Mouse (Mus musculus): ENCODE measurements around the gene Atp5c1. TPM values are rescaled to one million over a fixed set of nuclear protein-coding genes. Genes with fewer than 3 reads are reported as not detected.
A peak's percentile ranks its signal among the peaks of the same experiment; 100 is the strongest.

Gene Atp5c1
- polyA plus RNA-seq, 1 experiment = 116 TPM

- no peak for DNase-seq (ENCODE audit: low read depth in 1 of 2, low spot score in 2 of 2)
- no peaks in the 10 kb centered on the region for H3K36me3 ChIP-seq (ENCODE audit: control insufficient read depth, insufficient read depth, low read length)
- H3K27me3 ChIP-seq (ENCODE audit: control insufficient read depth, insufficient read depth, low read length) = no peaks in the 10 kb centered on the region
- H3K4me1 ChIP-seq (ENCODE audit: control insufficient read depth, insufficient read depth, insufficient read length) = no peaks in the 10 kb centered on the region
- no peak overlapping the region for H3K4me3 ChIP-seq (ENCODE audit: extremely low read depth, insufficient read depth, insufficient read length)
- no peak overlapping the region for H3K27ac ChIP-seq (ENCODE audit: insufficient read depth, low read length)
- 86% methylated on average over 7 of the region's 7 CpGs for WGBS
- TF ChIP-seq CTCF (IDR thresholded peaks at IDR 0.05; ENCODE audit: extremely low read depth, insufficient read depth, insufficient read length, insufficient replicate concordance) = no peak
- TF ChIP-seq POLR2A (IDR thresholded peaks at IDR 0.05; ENCODE audit: low read depth, low read length) = no peak
These were observed 50.6 kb downstream of the Atp5c1 start for GRCm38 (mm10) chr2:10029755-10030154.

- no peak overlapping the region for H3K27ac ChIP-seq (ENCODE audit: insufficient read depth, low read length)
- 51% methylated on average over 6 of the region's 6 CpGs for WGBS
- H3K36me3 ChIP-seq (ENCODE audit: control insufficient read depth, insufficient read depth, low read length) = no peaks in the 10 kb centered on the region; the same call in 1 of the 2 replicates
- no peaks in the 10 kb centered on the region for H3K27me3 ChIP-seq (ENCODE audit: control insufficient read depth, insufficient read depth, low read length)
- TF ChIP-seq CTCF (IDR thresholded peaks at IDR 0.05; ENCODE audit: extremely low read depth, insufficient read depth, insufficient read length, insufficient replicate concordance) (no peak), POLR2A (IDR thresholded peaks at IDR 0.05; ENCODE audit: low read depth, low read length) (no peak)
- H3K4me3 ChIP-seq (ENCODE audit: extremely low read depth, insufficient read depth, insufficient read length) = no peak overlapping the region
- H3K4me1 ChIP-seq (ENCODE audit: control insufficient read depth, insufficient read depth, insufficient read length) = no peaks in the 10 kb centered on the region
- no peak for DNase-seq (ENCODE audit: low read depth in 1 of 2, low spot score in 2 of 2)
These were observed 56.0 kb downstream of the Atp5c1 start for GRCm38 (mm10) chr2:10024264-10024663.

DNA sequence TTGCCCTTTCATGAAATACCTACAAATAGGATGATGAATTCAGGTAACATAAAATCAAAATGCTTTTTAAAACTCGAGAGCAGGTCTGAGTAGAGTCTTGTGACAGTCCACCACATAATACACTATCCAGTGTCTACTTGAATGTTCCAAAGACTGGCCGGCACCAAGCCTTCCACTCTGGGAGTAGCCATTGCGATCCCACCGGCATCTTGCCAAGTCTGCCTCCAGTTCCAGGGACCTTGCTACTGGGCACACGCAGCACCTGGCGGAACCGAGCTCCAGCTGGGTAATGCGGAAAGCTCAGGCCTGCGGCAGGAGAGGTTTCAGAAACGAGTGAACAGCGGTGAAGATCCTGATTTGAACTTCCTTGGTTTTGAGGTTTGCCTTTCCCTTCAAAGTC, 59.0 kb downstream of the Atp5c1 start:
- TF ChIP-seq CTCF (IDR thresholded peaks at IDR 0.05; ENCODE audit: extremely low read depth, insufficient read depth, insufficient read length, insufficient replicate concordance) (no peak), POLR2A (IDR thresholded peaks at IDR 0.05; ENCODE audit: low read depth, low read length) (no peak)
- 91% methylated on average over 11 of the region's 11 CpGs for WGBS
- Histone ChIP-seq H3K27ac (ENCODE audit: insufficient read depth, low read length) (no peak overlapping the region), H3K4me1 (ENCODE audit: control insufficient read depth, insufficient read depth, insufficient read length) (no peaks in the 10 kb centered on the region), H3K27me3 (ENCODE audit: control insufficient read depth, insufficient read depth, low read length) (no peaks in the 10 kb centered on the region), H3K4me3 (ENCODE audit: extremely low read depth, insufficient read depth, insufficient read length) (no peak overlapping the region), H3K36me3 (ENCODE audit: control insufficient read depth, insufficient read depth, low read length) (no peaks in the 10 kb centered on the region; the same call in 1 of the 2 replicates)
- no peak for DNase-seq (ENCODE audit: low read depth in 1 of 2, low spot score in 2 of 2)

- Histone ChIP-seq H3K4me3 (ENCODE audit: extremely low read depth, insufficient read depth, insufficient read length) (no peak overlapping the region), H3K27me3 (ENCODE audit: control insufficient read depth, insufficient read depth, low read length) (no peaks in the 10 kb centered on the region), H3K27ac (ENCODE audit: insufficient read depth, low read length) (no peak overlapping the region), H3K4me1 (ENCODE audit: control insufficient read depth, insufficient read depth, insufficient read length) (no peaks in the 10 kb centered on the region), H3K36me3 (ENCODE audit: control insufficient read depth, insufficient read depth, low read length) (no peaks in the 10 kb centered on the region)
- DNase-seq (ENCODE audit: low read depth in 1 of 2, low spot score in 2 of 2) = no peak
- no peak for TF ChIP-seq CTCF (IDR thresholded peaks at IDR 0.05; ENCODE audit: extremely low read depth, insufficient read depth, insufficient read length, insufficient replicate concordance)
- TF ChIP-seq POLR2A (IDR thresholded peaks at IDR 0.05; ENCODE audit: low read depth, low read length) = no peak
- 68% methylated on average over 10 of the region's 10 CpGs for whole genome bisulfite sequencing
These were observed 65.2 kb downstream of the Atp5c1 start for GRCm38 (mm10) chr2:10014951-10015635.

GRCm38 (mm10) chr2:10010263-10010909, 69.9 kb downstream of the Atp5c1 start:
- Histone ChIP-seq H3K4me3 (ENCODE audit: extremely low read depth, insufficient read depth, insufficient read length) (no peak overlapping the region), H3K4me1 (ENCODE audit: control insufficient read depth, insufficient read depth, insufficient read length) (no peaks in the 10 kb centered on the region), H3K36me3 (ENCODE audit: control insufficient read depth, insufficient read depth, low read length) (no peaks in the 10 kb centered on the region), H3K27me3 (ENCODE audit: control insufficient read depth, insufficient read depth, low read length) (no peaks in the 10 kb centered on the region), H3K27ac (ENCODE audit: insufficient read depth, low read length) (no peak overlapping the region)
- TF ChIP-seq CTCF (IDR thresholded peaks at IDR 0.05; ENCODE audit: extremely low read depth, insufficient read depth, insufficient read length, insufficient replicate concordance) (0 out of 2 replicates have a peak, but pooled peaks have one; percentile 31), POLR2A (IDR thresholded peaks at IDR 0.05; ENCODE audit: low read depth, low read length) (no peak)
- DNase-seq (ENCODE audit: low read depth in 1 of 2, low spot score in 2 of 2) = peak in 1 of 2 experiments; percentile 45
- 53% methylated on average over 7 of the region's 7 CpGs for WGBS

GRCm38 (mm10) chr2:10009671-10010254, 70.5 kb downstream of the Atp5c1 start:
- whole genome bisulfite sequencing = 88% methylated on average over 13 of the region's 13 CpGs
- DNase-seq (ENCODE audit: low read depth in 1 of 2, low spot score in 2 of 2) = no peak
- H3K4me3 ChIP-seq (ENCODE audit: extremely low read depth, insufficient read depth, insufficient read length) = no peak overlapping the region
- no peaks in the 10 kb centered on the region for H3K36me3 ChIP-seq (ENCODE audit: control insufficient read depth, insufficient read depth, low read length)
- H3K4me1 ChIP-seq (ENCODE audit: control insufficient read depth, insufficient read depth, insufficient read length) = peaks cover 2% of the 10 kb centered on the region; the same call in 1 of the 2 replicates
- H3K27me3 ChIP-seq (ENCODE audit: control insufficient read depth, insufficient read depth, low read length) = no peaks in the 10 kb centered on the region
- TF ChIP-seq POLR2A (IDR thresholded peaks at IDR 0.05; ENCODE audit: low read depth, low read length) = no peak
- no peak for TF ChIP-seq CTCF (IDR thresholded peaks at IDR 0.05; ENCODE audit: extremely low read depth, insufficient read depth, insufficient read length, insufficient replicate concordance)
- no peak overlapping the region for H3K27ac ChIP-seq (ENCODE audit: insufficient read depth, low read length)
